Mouse (Mus musculus) B cell, adult 2 months (primary cell): ENCODE measurements around the gene Gm128.
A peak's percentile ranks its signal among the peaks of the same experiment; 100 is the strongest.
"Not testable (repeated sequence)": the region's sequence is repeated elsewhere in the genome, so short reads cannot be mapped to it uniquely, and the experiment has no call there.

Experiments used
- DNase-seq, 2 experiments: peaks; one replicate each; pipeline ENCODE4 v3.0.0; 2022

Gene Gm128

DNA sequence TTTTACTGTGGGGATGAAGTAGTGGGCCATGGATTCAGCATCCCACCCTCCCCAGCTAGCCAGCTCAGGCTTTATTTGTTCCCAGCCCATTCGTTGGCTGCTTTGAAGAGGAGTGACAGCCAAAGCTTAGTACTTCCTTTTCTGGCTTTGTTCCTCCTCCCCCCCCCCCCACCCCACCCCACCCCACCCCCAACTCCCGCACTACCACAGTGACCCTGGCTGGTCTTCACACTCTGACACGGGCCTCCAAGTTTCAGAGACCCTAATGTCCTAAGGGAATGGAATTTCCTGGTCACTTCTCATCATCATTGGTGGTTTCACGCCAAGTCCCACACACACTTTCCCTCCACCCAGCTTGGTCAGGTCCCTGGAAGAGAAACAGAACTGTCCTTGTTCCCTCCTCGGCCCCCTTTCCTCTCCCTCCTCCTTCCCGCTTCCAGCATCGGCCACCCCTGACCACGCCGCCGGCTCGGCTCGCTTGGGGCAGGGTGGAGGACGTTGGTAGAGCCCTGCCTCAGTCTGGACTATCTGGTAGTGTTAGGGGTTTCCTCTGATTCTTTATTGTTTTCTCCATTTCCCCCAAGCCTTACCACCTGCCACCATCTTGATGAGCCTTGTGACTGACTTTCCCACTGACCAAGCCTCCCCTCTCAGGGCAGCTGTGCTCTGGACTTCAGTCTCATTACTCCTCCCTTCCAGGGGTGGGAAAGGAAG, 11.5 kb downstream of the Gm128 start:
- peak; percentile 40 to 43 for DNase-seq

GRCm38 (mm10) chr3:95228894-95229780, 12.3 kb downstream of the Gm128 start:
- peak; percentile 36 to 41 for DNase-seq

DNA sequence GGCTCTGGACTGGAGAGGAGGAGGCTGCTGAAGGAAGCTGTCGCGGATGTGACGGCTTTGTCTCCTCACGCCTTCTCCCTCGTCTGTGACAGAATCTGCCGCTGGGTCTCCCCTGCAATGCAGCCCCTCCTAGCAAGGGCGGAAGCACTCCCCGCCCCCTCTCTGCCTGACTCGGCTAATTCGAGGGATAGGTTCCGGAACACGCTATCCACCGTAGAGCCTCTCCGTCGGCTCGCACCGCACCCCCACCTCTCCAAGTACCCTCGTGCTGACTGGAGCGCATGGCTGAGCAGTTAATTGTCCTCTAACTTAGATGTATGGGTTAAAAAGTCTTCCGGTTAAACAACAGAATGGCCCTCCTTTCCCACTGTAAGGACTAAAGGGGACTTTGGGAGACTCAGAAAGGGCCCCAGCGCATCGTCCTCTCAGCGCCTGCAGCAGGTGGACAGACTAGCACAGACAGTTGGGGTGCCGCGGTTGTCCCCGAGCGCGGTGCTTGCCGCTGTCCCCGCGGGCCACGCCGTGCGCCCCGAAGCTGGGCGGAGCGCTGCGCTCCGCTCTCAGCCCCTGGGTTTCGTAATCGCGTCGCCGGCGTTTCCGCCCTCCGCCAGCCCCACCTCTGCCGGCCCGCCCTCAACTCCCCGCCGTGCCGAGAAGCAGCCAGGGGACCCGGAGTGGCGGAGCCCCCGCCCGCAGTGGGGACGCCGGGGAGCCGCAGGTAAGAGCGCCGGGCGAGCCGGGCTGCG, 13.1 kb downstream of the Gm128 start, which contains the start of gene Cdc42se1:
TSS of gene Cdc42se1 (plus strand) at position 585 of the 746 bp plus-strand sequence.
- peak; percentile 84 to 85 for DNase-seq

DNA sequence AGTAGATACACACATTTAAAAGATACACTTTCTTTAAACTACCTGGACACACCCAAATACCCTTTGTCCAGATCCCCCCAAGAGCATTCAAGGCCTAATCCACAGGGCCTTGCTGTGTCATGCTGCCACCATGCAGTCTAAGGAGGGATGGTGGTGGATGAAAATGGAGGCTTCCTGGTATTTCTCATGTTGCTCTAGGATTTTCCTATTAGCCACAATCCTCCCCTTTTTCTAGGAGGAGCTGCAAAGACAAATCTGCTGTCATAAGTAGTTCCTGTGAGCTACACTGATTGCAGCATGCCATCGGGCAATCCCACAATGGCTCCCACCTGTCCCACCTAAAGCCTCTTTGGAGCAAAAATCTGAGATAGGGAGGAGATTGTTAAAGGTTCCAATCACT, 14.2 kb downstream of the Gm128 start:
- DNase-seq = no peak

GRCm38 (mm10) chr3:95224295-95224694, 17.1 kb downstream of the Gm128 start:
- DNase-seq = no peak

DNA sequence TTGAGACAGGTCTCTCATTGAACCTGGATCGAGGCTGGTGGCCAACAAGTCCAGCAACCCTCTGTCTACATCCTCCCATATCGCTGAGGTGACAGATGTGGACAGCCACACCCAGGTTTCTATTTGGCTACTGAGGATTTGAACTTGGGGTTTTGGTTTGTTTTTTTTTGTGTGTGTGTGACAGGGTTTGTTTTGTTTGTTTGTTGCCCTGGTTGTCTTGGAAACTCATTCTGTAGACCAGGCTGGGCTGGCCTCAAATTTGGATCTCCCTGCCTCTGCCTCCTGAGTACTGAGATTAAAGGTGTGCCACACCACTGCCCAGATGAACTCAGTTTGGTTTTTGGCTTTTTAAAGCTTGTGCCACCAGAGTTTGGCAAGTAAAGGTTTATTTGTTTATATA, 18.4 kb downstream of the Gm128 start:
- peak in 1 of 2 experiments; percentile 10 for DNase-seq

DNA sequence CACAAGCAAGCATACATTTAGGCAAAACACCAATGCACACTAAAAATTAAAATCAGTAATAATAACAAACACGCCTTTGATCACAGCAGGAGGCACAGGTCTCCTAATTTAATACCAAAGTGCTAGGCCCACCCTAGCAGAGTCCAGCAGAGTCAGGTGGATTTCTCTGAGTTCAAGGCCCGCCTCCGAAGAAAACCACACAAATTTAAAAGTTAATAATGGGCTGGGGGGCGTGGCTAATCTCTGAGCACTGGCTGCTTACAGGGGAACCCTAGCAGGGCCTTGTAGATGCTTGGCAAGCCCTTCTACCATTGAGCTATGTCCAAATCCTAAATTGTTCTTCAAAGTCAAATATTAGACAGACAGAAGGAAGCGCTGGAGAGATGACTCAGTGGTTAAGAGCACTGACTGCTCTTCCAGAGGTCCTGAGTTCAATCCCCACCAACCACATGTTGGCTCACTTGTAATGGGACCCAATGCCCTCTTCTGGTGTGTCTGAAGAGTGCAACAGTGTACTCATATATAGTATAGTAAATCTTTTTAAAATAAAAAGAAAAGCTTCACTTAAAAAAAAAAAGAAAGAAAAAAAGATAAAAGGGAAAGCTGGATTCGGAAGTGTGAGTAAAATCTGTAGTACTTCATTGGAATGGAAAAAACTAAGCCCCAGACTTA, 22.8 kb downstream of the Gm128 start:
- peak; percentile 50 to 51 for DNase-seq

GRCm38 (mm10) chr3:95217255-95218134, 23.9 kb downstream of the Gm128 start, which contains the start of gene Gabpb2:
Gabpb2 (minus strand) TSS chr3:95217916.
- DNase-seq = peak; percentile 95 to 96

DNA sequence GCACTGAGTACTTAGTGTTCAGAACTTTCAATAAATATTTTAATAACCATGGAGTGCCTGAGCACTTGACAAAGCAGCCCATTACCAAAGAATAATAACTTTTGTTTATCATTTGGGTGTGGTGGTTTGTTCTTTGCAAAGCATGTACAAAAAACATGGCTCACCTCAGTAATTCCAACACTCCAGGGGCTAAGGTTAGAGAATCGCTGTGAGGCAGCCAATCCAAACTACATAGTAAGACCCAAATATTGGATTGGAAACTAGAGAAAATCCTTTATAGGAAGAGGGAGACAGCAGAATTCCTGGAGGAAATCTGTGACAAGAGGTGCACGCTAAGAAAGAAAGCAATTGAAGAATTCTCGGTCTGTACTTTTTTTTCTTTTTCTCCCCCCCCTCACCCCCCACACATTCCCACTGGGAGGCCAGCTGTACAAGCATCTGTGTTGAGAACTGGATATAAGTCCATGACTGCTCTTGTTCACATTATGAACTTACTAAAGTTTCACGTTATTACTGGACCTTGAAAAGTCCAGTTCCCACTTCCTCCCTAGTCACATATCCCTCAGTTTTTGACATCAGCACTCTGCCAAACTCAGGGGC, 24.6 kb downstream of the Gm128 start:
- no peak for DNase-seq

- DNase-seq = no peak
Measured at GRCm38 (mm10) chr3:95213609-95213975, 27.8 kb downstream of the Gm128 start.

DNA sequence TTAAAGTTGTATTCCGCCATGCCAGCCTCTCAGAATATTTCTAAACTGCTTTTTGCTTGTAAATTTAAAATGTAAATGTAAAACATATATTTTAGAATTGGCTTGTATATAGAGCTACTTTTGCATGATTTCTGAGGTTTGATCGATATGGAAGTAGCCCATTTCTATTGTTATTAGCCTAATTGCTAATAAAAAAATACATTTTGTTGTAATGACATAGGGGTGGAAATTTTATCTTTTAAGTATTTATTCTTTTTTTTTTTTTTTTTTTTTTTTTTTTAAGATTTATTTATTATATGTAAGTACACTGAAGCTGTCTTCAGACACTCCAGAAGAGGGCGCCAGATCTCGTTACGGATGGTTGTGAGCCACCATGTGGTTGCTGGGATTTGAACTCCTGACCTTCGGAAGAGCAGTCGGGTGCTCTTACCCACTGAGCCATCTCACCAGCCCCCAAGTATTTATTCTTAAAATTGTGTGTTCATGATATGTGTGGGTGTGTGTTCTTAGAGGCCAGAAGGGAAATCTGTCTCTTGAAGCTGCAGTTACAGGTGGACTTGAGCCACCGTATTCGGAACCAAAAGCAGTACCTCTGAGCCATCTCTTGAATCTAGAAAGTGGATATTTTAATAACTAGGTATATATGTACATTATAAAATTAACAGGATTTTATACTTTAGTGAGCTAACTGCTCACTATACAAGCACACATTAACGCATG, 28.3 kb downstream of the Gm128 start:
- not testable (repeated sequence) for DNase-seq

- DNase-seq = no peak
Measured at GRCm38 (mm10) chr3:95210585-95210984, 30.8 kb downstream of the Gm128 start.

DNA sequence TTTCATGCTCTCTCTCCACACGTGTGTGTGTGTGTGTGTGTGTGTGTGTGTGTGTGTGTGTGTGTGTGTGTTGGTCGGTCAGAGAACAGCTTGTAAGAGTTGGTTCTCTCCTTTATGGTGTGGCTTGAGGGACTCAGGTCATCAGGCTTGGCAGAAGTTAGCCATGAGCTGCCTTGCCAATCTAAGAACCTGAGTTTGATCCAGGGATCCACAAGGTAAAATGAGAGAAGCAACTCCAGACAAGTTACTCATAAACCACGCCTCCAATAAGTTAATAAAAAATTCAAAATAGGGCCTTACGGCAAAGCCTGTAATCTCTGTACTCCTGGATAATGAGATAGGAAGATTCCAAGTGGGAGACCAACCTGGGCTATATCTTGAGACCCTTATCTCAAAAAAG, 33.1 kb downstream of the Gm128 start:
- DNase-seq = no peak

DNA sequence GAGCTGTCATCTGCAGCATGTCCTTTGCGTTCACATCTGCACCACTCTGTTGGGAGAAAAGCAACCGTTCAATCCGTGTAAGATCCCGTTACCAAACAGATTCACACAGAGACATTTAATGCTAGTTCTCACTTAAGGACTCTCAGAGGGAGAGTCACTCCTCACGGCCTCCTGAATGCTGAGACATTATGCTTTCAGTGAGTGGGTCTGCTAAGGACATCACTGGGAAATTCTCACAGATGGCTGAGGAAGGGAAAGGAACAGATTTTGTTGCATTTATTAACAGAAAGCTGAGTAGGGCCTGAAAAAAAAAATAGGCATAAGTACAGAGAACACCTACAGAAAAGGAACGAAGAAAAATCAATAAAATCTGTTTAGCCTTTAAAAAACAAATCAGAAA, 37.5 kb downstream of the Gm128 start:
- DNase-seq = no peak

GRCm38 (mm10) chr3:95200562-95200961, 40.8 kb downstream of the Gm128 start:
- no peak for DNase-seq

GRCm38 (mm10) chr3:95200132-95200531, 41.3 kb downstream of the Gm128 start:
- DNase-seq = no peak

DNA sequence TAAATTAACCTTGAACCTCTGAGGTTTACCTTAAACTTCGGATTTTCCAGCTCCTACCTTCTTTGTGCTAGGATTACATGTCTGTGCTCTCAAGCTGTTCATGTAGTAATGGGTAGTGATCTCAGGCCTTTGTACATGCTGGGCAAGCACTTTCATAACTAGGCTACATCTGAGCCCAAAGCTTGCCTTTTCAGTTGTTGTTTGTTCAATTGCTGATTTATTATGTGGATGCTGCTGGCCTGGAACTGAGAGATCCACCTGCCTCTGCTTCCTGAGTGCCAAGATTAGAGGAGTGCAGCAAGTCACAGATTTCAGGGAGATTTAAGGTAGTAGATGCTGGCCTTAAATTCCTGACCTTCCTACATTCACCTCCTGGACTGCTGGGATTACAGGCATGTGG, 42.3 kb downstream of the Gm128 start:
- no peak for DNase-seq

GRCm38 (mm10) chr3:95195772-95196171, 45.6 kb downstream of the Gm128 start:
- no peak for DNase-seq

DNA sequence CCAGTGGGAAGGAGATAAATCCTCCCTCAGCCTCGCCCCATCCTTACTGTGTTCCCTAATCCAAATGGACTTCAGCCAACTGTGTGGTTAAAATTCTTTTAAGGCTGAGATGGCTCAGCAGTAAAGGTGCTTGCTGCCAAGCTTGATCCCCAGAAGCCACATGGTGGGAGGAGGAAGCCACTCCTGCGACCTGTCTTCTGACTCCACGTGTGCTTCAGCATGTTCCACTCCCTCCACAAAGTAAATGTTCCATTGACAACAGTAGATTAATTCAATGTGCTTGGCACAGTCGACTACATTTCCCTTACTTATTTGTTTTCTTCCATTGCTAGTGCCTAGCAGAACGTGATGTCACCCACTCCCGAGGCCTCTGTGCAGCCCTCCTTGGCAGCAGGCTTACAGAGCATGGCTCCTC, 46.7 kb downstream of the Gm128 start:
- no peak for DNase-seq
